Mouse (Mus musculus) CD4-positive, CD25-positive, alpha-beta regulatory T cell, adult 4 months (primary cell): Measurements from ENCODE around the gene Gzmf. TPM values are rescaled to one million over a fixed set of nuclear protein-coding genes. Genes with fewer than 3 reads are reported as not detected.
A peak's percentile ranks its signal among the peaks of the same experiment; 100 is the strongest.
"Not testable (repeated sequence)": the region's sequence is repeated elsewhere in the genome, so short reads cannot be mapped to it uniquely, and the experiment has no call there.

Experiments used
- ATAC-seq: one replicate; pipeline ENCODE4 v1.8.0; 2017
- polyA plus RNA-seq, 2 experiments: library from polyadenylated mRNA; unstranded; fragments of 100-300 nt; shearing (Covaris generic); gene quantifications; one replicate each; pipeline ENCODE4 v1.2.1; 2017

The Gzmf gene
- under 1 TPM in 1 of 2 experiments, not detected in 1; 0.35 TPM for polyA plus RNA-seq

- ATAC-seq: no peak
Measured at GRCm38 (mm10) chr14:56211317-56211716, at the start of gene Gzmf. Gene Gzmf (minus strand): TSS chr14:56211417.

GRCm38 (mm10) chr14:56240409-56240808, 29.2 kb upstream of the Gzmf start:
- ATAC-seq: peak; percentile 91

GRCm38 (mm10) chr14:56234556-56234955, 23.3 kb upstream of the Gzmf start, which contains the start of gene Gzmc:
Gene Gzmc (minus strand): TSS chr14:56234656.
- ATAC-seq: no peak

GRCm38 (mm10) chr14:56205613-56206012, 5.6 kb downstream of the Gzmf start:
- ATAC-seq: peak; percentile 82

GRCm38 (mm10) chr14:56205021-56205420, 6.2 kb downstream of the Gzmf start:
- peak; percentile 79 for ATAC-seq

DNA sequence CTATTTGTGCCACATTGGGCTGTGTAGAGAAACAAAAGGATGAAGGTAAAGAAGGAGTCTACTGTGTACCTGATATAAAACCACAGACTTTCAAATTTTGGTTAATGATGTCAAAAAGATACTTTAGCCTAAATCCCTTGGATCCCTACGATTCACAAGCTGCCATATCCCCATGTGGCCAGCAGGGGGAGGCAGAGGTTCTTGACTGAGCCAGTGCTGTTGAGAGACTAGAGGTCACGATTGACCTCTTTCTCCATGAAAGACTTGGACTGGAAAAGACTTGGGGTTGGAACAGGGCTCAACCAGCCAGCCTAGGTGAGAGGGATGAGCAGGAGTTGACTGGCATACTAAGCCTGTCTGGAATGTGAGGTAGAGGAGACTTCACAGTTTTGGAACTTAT, 7.2 kb downstream of the Gzmf start:
- ATAC-seq: peak; percentile 55

- ATAC-seq: no peak
Measured at GRCm38 (mm10) chr14:56186946-56187345, 24.3 kb downstream of the Gzmf start.

GRCm38 (mm10) chr14:56186521-56186920, 24.7 kb downstream of the Gzmf start:
- ATAC-seq: no peak

- not testable (repeated sequence) for ATAC-seq
Measured at GRCm38 (mm10) chr14:56177651-56178050, 33.6 kb downstream of the Gzmf start.

DNA sequence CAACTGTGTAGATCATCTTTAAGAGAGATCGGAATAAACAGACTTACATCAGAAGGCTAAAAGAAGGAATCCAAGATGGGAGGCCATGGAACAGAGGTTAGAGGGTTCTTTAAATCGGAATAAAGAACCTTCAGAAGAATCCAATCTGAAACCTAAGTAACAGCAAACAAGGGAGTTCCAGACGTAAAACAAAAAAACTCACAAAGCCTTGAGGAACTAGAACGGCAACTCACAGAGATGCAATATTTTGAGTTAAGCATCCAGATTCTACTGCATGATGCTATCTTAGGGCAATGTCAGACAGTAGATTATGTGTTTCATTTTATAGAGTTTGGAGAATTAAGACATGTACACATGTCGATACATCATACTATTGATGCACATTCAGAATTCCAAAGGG, 36.7 kb downstream of the Gzmf start, which contains the start of gene Gzmn:
TSS of gene Gzmn (minus strand) at position 101 of the 400 bp plus-strand sequence.
- ATAC-seq: no peak

GRCm38 (mm10) chr14:56173396-56173795, 37.8 kb downstream of the Gzmf start:
- ATAC-seq: no peak

DNA sequence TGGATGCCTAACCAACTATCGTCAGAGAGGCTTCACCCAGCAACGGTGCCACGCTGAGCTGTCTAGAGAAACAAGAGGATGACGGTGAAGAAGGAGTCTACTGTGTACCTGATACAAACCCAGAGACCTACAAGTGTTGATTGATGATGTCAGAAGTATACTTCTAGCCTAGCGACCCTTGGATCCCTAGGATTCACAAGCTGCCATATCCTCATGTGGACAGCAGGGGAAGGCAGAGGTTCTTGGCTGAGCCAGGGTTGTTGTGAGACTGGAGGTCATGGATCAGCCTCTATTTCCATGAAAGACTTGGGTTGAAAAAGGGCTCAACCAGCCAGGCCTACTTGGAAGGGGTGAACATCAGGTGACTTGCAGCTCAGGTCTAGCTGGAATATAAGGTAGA, 38.5 kb downstream of the Gzmf start:
- no peak for ATAC-seq

DNA sequence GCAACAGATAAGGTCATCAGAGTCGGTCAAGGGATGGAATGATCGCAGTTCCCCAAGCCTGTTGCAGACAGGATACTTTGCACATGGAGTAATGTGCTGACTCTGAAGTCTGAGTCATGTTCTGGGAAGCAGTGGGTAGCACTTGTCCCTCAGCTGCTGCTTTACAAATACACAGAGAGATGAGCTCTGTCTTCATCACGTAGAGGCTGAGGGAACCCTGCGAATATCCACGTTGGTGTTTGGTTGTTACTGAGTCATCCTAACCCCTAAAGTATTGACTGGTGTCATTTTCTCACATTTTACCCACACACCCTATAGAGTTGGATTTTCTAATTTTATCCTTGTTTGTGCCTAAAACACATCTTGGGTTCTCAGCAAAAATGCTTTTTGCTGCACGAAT, 43.2 kb downstream of the Gzmf start:
- no peak for ATAC-seq

DNA sequence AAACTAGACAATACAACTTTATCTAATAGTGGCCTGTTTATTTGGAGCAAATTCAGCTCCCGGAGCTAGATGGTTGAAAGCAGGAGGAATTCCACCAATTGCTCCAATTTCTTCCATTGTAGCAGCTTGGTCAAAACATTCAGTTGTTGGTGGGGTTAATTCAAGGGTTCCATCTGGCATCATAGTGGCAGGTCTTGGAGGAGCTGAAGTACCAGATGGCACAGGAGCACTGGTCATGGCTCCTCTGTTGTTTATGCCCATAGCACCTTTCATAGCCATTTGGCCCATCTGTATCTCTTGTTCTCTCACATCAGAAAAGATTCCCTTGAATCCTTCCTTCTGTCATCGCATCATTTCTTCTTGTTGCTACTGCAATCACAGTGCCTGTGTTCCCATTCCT, 49.1 kb downstream of the Gzmf start:
- ATAC-seq: no peak

- not testable (repeated sequence) for ATAC-seq
Measured at GRCm38 (mm10) chr14:56159479-56159878, 51.7 kb downstream of the Gzmf start, which contains the start of gene Gzmg. Gene Gzmg (minus strand): TSS chr14:56159579.

DNA sequence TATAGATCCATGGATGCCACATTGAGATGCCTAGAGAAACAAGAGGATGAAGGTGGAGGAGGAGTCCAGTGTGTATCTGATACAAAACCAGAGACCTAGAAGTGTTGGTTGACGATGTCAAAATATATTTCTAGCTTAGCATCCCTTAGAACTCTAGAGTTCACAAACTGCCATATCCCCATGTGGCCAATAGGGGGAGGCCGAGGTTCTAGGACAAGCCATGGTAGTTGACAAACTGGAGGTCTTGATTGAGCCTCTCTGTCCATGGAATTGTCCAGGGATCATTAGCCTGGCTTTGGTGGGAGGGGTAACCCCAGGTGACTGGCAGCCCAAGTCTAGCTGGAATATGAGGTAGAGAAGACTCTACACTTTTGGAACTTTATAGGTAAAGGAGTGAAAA, 55.9 kb downstream of the Gzmf start:
- ATAC-seq: no peak

Other genes starting within 250 kb of the Gzmf start
- not detected for gene Mcpt1, start 193.4 kb downstream of the Gzmf start, polyA plus RNA-seq
- not detected for gene Mcpt9, start 180.9 kb downstream of the Gzmf start, polyA plus RNA-seq
- gene Mcpt2, start 169.4 kb downstream of the Gzmf start, polyA plus RNA-seq: not detected
- not detected for gene Mcpt4, start 149.1 kb downstream of the Gzmf start, polyA plus RNA-seq
- gene Mcpt8, start 126.1 kb downstream of the Gzmf start, polyA plus RNA-seq: not detected
- not detected for gene Ctsg, start 108.8 kb downstream of the Gzmf start, polyA plus RNA-seq
- not detected for gene Gzme, start 90.8 kb downstream of the Gzmf start, polyA plus RNA-seq
- not detected for gene Gzmd, start 78.8 kb downstream of the Gzmf start, polyA plus RNA-seq
- not detected for gene Gzmg, start 51.8 kb downstream of the Gzmf start, polyA plus RNA-seq
- not detected for gene Gzmn, start 36.8 kb downstream of the Gzmf start, polyA plus RNA-seq
- gene Gzmc, start 23.2 kb upstream of the Gzmf start, polyA plus RNA-seq: 1 to 10 TPM; 6.5 to 9.5 TPM
- gene Gzmb, start 50.8 kb upstream of the Gzmf start, polyA plus RNA-seq: 10 to 100 TPM; 32.6 to 34.9 TPM
- not detected for gene Atp12a, start 153.7 kb upstream of the Gzmf start, polyA plus RNA-seq
- under 1 TPM; 0.44 to 0.86 TPM for gene Rnf17, start 191.2 kb upstream of the Gzmf start, polyA plus RNA-seq